Mouse (Mus musculus): Measurements from ENCODE around the gene Olfr1465. TPM values are rescaled to one million over a fixed set of nuclear protein-coding genes. Genes with fewer than 3 reads are reported as not detected.

The Olfr1465 gene
- not detected in 2 replicates for polyA plus RNA-seq (2015; fragmentation: Nextera tagmentation; extraction: Ambion mirVana)

GRCm38 (mm10) chr19:13315441-13315840 lies at the start of gene Olfr1465:
Gene Olfr1465 (minus strand): TSS chr19:13315541.
- H3K4me1 ChIP-seq (replicated peaks) = no peaks in the 10 kb centered on the region
- H3K36me3 ChIP-seq = no peaks in the 10 kb centered on the region
- no peak within 1 kb of the TSS for H3K27ac ChIP-seq (replicated peaks)
- H3K4me2 ChIP-seq = no peak within 1 kb of the TSS
- H3K4me3 ChIP-seq = no peak within 1 kb of the TSS
- no peaks in the 10 kb centered on the region for H3K27me3 ChIP-seq
- no peak for ATAC-seq (ENCODE audit: low FRiP score, low read depth)
- H3K9me3 ChIP-seq = 0 out of 2 replicates have a peak, but pooled peaks cover 10% of the 10 kb centered on the region
- no peak within 1 kb of the TSS for H3K9ac ChIP-seq

DNA sequence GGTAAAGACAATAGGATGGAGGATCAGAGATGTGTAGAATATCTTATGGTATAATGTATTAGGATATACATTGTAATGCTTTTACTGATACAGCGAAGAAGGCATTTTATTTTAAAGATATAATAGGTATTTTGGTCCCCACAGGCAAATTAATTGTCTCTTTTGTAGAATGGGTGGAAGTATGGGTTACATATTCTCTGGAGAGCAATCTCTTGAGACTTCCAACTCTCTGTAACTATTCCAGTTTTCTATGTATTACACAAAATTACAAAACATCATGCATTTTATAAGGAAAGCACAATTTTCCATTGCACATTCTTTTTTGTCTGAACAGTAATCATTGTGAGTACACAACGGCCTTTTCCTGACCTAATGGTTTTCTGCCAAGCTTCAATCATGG lies 46.6 kb upstream of the Olfr1465 start, which contains the start of gene Olfr1467:
Olfr1467 (plus strand) TSS at position 301 of the 400 bp plus-strand sequence.
- H3K4me2 ChIP-seq = no peak within 1 kb of the TSS

DNA sequence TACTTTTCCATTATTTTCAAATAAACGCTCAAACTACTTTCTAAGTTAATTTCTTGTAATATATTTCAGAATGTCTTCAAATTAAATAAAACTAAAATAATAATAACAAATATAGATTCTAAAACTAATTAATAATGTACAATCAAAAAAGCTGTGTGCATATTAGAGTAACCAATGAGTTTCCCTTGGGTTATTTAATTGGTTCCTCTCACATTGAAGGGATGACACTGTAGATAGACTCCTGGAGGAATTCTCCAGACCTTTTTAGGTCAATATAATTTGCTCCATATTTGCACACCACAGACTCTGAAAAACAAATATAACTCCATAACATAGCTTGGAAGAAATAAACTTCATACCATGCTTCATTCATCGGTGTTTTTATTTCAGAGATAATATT lies 23.2 kb upstream of the Olfr1465 start, which contains the start of gene Olfr1466:
Olfr1466 (plus strand) TSS at position 301 of the 400 bp plus-strand sequence.
- H3K27ac ChIP-seq (replicated peaks) = no peak within 1 kb of the TSS
- no peaks in the 10 kb centered on the region for H3K4me1 ChIP-seq (replicated peaks)
- H3K4me3 ChIP-seq = no peak within 1 kb of the TSS
- peaks cover 17% of the 10 kb centered on the region; the same call in 1 of the 2 replicates for H3K9me3 ChIP-seq
- WGBS = 95% methylated on average over 2 of the region's 2 CpGs
- H3K36me3 ChIP-seq = no peaks in the 10 kb centered on the region
- H3K4me2 ChIP-seq = no peak within 1 kb of the TSS
- no peak within 1 kb of the TSS for H3K9ac ChIP-seq
- no peak for ATAC-seq (ENCODE audit: low FRiP score, low read depth)
- H3K27me3 ChIP-seq = no peaks in the 10 kb centered on the region

More for the DNA sequence above, 46.6 kb upstream of the Olfr1465 start, which contains the start of gene Olfr1467:
- peaks cover 21% of the 10 kb centered on the region for H3K9me3 ChIP-seq
- no peak within 1 kb of the TSS for H3K27ac ChIP-seq (replicated peaks)
- WGBS = 84% methylated on average over 2 of the region's 2 CpGs
- no peak within 1 kb of the TSS for H3K9ac ChIP-seq
- H3K4me1 ChIP-seq (replicated peaks) = no peaks in the 10 kb centered on the region
- no peak for ATAC-seq (ENCODE audit: low FRiP score, low read depth)
- H3K4me3 ChIP-seq = no peak within 1 kb of the TSS
- no peaks in the 10 kb centered on the region for H3K36me3 ChIP-seq
- no peaks in the 10 kb centered on the region for H3K27me3 ChIP-seq

Other genes starting within 250 kb of the Olfr1465 start
- gene Olfr1457, start 217.7 kb downstream of the Olfr1465 start, polyA plus RNA-seq (2015; fragmentation: Nextera tagmentation; extraction: Ambion mirVana) = not detected in 2 replicates
- not detected in 2 replicates for gene Olfr1458, start 208.8 kb downstream of the Olfr1465 start, polyA plus RNA-seq (2015; fragmentation: Nextera tagmentation; extraction: Ambion mirVana)
- gene Olfr1459, start 166.0 kb downstream of the Olfr1465 start, polyA plus RNA-seq (2015; fragmentation: Nextera tagmentation; extraction: Ambion mirVana) = not detected in 2 replicates
- not detected in 2 replicates for gene Olfr1461, start 152.5 kb downstream of the Olfr1465 start, polyA plus RNA-seq (2015; fragmentation: Nextera tagmentation; extraction: Ambion mirVana)
- not detected in 2 replicates for gene Olfr1462, start 129.8 kb downstream of the Olfr1465 start, polyA plus RNA-seq (2015; fragmentation: Nextera tagmentation; extraction: Ambion mirVana)
- gene Olfr1463, start 84.2 kb downstream of the Olfr1465 start, polyA plus RNA-seq (2015; fragmentation: Nextera tagmentation; extraction: Ambion mirVana) = not detected in 2 replicates
- not detected in 2 replicates for gene Olfr1466, start 23.3 kb upstream of the Olfr1465 start, polyA plus RNA-seq (2015; fragmentation: Nextera tagmentation; extraction: Ambion mirVana)
- gene Olfr1467, start 46.7 kb upstream of the Olfr1465 start, polyA plus RNA-seq (2015; fragmentation: Nextera tagmentation; extraction: Ambion mirVana) = not detected in 2 replicates
- not detected in 2 replicates for gene Olfr1469, start 92.3 kb upstream of the Olfr1465 start, polyA plus RNA-seq (2015; fragmentation: Nextera tagmentation; extraction: Ambion mirVana)
- not detected in 2 replicates for gene Olfr1471, start 127.9 kb upstream of the Olfr1465 start, polyA plus RNA-seq (2015; fragmentation: Nextera tagmentation; extraction: Ambion mirVana)
- not detected in 2 replicates for gene Olfr1472, start 140.5 kb upstream of the Olfr1465 start, polyA plus RNA-seq (2015; fragmentation: Nextera tagmentation; extraction: Ambion mirVana)
- not detected in 2 replicates for gene Olfr1474, start 154.0 kb upstream of the Olfr1465 start, polyA plus RNA-seq (2015; fragmentation: Nextera tagmentation; extraction: Ambion mirVana)
- gene Olfr1475, start 164.7 kb upstream of the Olfr1465 start, polyA plus RNA-seq (2015; fragmentation: Nextera tagmentation; extraction: Ambion mirVana) = not detected in 2 replicates
- not detected in 2 replicates for gene Olfr1477, start 185.0 kb upstream of the Olfr1465 start, polyA plus RNA-seq (2015; fragmentation: Nextera tagmentation; extraction: Ambion mirVana)
- not detected in 2 replicates for gene Olfr1480, start 212.4 kb upstream of the Olfr1465 start, polyA plus RNA-seq (2015; fragmentation: Nextera tagmentation; extraction: Ambion mirVana)